Mouse (Mus musculus) naive thymus-derived CD4-positive, alpha-beta T cell, adult 2 months (primary cell): ENCODE measurements around the gene Xpo4.
"Not testable (repeated sequence)": the region's sequence is repeated elsewhere in the genome, so short reads cannot be mapped to it uniquely, and the experiment has no call there.

Source experiments
- DNase-seq: peaks from one replicate; pipeline ENCODE4 v3.0.0-alpha.2; 2011; ENCODE audit warnings: low read depth

Xpo4 gene

DNA sequence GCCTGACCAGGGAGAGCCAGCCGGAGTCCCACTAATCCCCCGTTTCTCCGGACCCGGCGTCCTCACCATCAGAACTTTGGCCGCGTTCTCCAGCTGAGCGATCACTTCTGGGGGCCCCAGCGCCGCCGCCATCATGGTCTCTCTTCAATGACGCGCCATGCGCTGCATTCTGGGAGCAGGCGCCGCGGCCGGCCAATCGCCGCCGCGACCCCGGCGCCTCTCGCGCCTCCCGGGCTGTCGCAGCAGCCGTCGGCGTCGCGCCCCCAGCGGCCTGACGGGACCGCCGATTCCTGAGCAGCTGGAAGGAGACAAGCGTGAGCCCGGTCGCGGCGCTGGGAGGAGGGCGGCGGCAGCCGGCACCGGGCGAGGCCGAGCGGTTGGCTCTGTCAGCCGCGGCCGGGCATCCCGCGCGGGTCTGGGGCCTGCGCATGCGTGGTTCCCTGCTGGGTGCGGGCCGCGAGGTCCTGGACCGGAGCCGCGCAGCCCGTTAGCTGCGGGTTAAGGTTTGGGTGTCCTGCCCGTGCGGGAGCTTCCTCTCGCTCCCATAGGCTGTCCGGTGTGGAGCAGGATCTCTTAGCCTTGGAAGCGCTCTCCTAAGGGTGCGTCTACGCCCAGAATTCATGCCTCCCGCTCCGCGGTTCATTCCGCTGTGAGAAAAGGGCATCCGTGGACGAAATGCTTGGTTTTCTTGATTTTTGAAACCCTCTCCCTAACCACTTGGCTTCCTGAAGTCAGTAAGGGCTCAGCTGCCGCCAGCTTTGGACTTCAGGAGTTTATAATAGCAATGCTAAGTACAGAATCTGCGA lies at the start of gene Xpo4:
TSS of gene Xpo4 (minus strand) at position 609 of the 806 bp plus-strand sequence.
- DNase-seq = peak; percentile 89

DNA sequence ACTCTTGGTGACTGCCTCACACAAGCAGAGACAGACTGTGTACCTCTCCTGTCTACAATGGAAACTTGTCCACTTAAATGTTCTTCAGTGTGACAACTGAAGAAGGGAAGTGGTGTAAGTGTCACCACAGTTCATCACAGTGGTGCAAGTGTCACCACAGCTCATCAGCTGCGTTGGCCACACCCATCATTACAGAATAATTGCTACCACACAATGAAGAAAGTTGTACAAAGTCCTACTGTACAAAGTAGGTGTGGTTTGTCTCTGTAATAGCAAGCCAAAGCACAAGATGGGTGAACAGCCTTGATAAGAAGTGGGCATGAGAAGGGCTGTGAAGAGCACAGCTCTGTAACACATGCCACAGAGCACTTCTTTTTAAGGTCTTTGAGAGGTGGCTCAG lies 47.7 kb upstream of the Xpo4 start:
- DNase-seq = peak; percentile 56

DNA sequence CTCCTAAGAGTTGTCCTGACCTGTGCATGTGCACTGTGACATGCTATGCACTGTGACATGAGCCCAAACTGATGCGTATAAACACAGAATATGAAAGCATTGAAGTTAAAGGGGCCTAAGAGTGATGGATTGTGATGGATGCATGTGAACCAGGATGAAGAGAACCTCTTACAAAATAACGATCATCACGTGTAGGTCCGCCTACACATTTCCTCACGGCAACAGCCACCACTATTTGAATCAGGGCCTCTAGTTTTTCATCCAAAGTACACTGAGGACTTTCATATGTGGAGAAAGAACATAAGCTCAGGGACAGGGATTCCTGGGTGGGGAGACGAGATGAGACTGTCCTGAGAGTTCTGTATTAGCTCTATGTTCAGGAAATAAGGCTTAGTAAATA lies 45.8 kb upstream of the Xpo4 start:
- DNase-seq = peak; percentile 27

DNA sequence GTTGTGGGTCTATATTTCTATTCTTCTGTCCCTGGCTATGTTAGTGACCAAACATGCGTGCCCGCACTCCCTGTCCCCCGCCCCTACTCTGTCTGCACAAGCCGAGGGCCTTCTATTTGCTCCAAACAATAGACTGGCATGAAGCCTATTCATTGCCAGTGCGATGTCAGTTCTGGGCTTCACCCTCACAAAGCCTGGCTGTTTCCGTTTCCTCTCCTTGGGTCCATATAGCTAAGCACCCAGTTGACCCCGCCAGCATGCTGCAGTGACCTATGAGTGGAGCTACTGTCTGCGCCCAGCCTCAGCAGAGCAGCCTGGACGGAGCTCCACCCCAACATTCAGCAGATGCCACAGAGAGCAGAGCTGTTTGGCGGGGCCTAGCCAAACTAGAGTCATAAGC lies 43.9 kb upstream of the Xpo4 start:
- no peak for DNase-seq

DNA sequence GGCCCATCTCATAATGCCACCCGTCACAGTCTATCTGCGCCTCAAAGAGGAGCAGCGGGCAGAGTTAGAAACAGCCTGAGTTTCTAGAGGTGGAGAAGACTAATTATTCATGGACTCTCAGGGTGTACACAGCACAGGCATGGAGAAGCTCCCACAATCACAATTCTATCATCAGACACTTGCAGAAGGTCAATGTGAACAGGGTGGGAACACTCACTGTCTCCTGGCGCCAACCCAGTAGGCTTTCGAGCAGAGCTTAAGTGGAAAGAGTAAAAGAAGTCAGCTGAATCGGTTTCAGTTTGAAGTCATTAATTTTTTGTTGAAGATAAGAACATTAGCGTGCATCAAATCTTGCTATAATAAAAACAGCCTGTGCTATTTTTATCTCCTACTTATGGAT lies 43.4 kb upstream of the Xpo4 start:
- DNase-seq = no peak

DNA sequence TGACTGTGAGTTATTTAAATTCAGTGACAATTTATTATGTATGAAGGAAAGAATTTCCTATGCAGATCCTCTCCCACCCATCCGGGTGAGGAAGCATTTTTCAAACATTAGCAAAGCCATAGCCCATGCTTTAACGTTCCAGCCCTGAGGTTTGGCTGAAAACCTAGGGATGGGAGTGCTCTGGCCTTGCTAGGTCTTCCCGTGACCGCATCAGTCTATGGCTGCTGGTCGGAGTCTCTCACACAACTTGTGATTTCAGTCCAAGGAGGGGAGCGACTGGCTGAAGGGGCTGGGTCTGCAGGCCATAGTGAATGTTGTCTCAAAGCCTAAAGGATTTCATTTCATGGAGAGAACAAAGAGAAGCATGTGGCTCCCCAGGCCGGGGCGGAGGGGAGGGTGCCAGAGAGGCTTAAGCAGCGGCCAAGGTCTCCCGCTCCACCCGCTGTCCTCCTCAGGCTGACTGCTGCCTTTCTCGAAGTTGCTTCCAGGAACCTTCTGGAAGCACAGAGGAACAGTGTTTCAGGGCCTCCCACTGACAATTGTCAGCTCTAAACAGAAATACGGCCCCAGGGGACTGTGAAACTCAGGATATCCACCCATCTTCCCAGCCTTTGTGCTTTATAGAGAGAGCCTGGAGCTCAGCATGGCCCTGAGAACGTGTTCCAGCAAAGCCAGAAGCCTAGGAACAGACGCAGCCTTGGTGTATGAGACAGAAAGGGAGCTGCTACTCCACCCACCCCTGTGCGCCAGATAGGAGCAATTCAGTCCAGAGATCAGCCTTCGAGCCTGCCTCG lies 42.1 kb upstream of the Xpo4 start:
- no peak for DNase-seq

DNA sequence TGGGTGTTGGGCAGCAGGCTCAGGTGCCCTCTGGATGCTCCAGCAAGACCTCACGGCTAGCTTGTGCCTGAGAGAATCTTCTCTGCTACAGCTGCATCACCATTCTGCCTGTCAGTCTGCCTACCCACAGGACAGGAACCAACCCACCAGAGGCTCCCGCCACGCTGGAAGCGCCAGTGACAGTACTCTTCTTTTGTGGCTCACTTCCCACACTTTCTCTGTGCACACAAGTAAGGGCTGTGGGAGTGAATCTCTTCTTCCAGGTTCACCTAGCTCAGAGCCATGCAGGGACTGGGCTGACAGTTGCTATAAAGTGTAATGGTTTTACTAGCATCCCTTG lies 41.5 kb upstream of the Xpo4 start:
- DNase-seq = no peak

DNA sequence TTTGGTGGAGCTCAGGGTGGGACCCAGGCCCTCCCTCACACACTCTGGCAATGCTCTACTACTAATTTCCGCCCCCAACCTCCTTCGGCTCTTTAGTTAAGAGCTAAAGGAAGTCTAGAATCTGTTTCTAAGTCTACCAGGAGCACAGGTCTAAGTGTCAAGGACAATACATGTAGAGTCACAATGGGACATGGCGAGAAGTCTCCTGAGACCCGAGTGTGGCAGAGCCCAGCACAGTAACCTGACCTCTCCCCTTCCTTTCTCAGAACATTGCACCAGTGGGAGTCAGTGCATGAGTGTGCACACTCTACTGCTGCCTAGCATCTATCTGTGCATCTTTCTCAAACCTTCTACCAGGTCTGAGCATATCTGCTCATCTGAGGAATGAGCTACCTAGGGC lies 40.5 kb upstream of the Xpo4 start:
- DNase-seq = no peak

DNA sequence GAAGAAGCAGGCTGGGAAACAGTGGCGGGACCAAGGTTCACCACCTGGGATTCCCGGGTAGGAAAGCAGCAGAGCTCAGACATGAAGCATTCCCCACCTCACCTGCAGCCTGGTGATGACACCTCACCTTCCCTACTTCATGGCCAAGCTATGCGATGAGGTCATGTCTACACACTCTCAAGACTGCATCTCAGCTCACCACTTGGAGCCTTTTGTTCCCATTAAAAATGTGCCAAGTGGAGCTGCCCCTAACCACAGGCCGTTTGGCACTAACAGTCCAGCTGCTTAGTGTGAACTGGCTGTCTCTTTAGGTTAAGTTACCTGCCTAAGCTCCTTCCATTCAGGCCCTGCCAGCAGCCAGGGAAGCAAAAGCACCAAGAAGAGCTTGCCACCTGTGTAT lies 39.8 kb upstream of the Xpo4 start:
- DNase-seq = no peak

DNA sequence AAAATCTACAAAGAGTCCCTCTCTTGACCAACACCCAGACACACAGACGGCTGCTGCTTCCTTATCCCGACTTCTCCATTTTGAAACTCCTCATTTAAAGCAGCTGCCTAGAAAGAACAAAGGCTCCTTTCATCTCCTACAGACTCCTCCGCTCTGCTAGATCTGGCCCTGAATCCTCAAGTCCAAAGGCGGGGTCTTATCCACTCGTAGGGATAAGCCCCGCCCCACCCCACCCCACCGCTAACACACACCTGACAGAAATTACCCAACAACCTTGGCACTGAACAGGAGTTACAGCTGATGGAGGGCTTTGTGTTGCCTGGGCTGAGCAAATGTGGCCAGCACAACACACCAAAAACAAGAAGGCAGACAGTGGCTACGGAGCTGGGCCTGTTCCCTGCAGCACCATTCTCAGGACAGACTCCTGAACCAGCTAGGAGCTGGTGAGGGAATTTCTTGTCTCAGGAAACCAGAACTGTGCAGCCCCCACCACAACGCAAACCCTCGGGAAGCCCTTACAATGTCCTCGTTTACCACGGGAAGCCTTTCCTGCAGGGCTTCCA lies 36.8 kb upstream of the Xpo4 start:
- no peak for DNase-seq

DNA sequence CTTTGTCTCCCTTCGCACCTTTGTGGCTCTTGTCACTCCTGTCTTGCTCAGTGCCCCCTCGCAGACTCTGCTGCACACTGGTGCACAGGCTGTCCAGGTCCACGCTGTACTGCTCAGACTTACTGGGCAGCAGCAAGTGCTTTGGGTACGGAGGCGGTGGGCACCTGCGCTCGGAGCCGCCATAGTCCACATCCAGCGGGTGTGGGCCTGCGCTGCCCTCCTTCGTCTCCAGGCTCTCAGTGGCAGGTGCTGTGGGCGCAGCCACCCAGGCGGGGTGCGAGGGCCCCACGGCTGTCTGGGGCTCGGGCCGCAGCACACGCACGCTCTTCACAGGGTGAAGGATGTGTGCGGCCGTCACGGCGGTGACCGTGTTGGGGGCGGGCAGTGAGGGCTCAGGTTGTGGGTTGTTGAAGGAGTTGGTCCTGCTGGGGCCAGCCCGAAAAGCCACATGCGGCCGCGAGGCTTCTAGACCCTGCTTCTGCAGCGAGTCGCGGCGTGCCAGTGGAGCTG lies 34.3 kb upstream of the Xpo4 start:
- DNase-seq = no peak

DNA sequence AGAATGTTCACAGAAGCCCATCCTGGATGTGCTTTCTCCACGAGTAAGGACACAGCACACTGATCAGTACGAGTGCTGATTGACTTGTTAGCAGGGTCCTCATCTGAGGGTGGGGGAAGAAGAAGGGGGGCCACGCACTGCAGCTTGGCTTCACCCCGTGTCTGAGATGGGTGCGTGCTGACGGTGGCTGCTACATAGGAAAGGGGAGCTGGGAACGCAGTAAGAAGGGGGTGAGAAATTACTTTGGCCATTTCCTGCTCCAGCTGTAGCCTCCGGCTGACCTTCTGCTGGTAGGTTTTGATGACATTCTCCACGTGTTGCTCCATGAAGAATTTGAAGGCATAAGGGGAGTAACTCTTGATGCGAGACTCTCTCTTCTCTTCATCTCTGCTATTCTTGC lies 33.8 kb upstream of the Xpo4 start:
- no peak for DNase-seq

DNA sequence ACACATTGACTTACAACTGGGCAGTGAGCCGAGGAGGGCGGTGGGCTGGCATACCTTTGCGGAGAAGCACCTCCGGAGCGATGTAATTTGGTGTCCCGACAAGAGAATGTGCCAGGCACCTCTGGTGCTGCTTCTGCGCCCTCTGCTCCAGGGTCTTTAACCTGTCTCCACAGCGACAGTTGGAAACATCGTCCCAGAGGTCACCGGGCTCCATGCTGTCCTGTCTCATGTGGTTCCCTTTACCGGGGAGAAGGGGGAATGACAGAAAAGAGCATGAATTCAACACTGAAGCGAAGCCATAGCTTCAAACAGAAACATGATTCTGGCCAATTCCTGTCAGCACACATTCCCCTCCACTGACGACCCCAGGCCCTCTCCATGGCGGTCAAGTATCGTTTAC lies 30.8 kb upstream of the Xpo4 start:
- no peak for DNase-seq

DNA sequence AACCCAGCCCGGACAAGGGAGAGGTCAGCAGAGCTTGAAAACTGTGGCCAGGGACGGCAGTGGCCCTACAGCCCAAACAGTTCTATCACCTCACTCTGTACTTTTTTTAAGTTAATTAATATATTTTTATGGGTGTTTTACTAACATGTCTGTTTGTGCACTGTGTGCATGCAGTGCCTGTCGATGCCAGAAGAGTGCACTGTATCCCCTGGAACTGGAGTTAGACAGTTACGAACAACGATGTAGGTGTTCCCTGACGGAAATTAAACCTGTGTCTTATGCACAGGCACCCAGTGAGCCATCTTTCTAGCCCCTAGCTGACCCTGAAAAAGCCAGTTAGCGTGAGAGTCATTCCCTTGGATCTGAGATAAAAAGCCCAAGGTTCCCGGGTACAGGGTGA lies 30.3 kb upstream of the Xpo4 start:
- DNase-seq = peak; percentile 24

DNA sequence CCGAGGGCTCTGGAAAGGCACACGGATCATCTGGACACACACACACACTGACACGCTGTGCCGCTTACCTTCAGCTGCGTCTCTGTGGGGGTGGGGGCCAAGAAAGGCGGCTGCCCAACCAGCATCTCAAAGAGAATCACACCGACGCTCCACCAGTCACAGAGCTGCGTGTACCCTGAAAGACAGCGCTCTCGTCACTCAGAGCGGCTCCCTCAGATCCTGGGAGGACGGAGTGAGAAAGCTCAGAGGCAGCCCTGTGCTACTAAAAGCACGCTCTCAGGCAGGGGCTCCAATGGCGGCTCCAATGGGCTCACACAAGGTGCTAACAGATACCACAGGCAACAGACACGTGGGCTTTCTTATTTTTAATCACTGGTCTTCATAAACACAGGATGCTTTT lies 29.0 kb upstream of the Xpo4 start:
- DNase-seq = no peak

DNA sequence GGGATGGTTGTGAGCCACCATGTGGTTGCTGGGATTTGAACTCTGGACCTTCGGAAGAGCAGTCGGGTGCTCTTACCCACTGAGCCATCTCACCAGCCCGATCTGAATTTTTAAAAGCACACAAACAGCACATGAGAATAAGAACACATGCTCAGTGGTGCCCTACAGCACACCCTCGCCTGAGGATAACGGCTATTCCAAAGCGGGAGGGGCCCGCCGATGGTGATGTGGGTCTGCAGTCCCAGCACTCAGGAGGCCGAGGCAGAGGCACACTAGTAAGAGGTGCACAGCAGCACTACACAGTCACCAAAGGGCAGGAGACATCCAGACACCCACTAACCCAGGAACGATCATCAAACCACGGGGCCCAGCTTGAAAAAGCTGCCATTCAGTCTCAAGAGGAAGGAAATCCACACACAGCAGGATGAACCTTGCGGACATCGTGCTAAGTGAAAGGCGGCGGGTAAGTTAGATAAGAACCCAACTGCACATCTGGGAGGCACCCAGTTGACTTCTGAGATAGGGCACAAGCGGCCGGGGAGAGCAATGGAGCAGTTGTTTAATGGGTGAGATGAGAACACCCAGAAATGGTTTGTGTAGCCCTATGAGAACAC lies 27.4 kb upstream of the Xpo4 start:
- no peak for DNase-seq

DNA sequence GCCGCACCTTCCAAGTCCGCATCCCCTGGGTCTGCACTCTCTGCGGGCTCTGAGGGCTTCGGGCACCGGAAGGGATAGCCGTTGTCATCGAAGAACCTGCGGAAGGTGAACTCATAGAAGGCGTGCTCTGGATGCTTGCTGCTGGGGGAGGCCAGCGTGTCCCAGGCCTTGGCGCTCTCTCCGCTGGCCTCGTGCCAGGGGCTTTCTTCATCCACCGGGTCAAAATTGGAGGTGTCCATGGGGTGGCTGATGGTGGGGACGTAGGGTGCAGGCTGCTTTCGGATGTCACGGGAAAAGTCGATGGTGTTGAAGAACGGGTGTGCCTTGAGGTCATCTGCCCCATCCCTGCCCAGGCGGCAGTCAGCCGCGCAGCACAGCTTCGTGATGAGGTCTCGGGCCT lies 26.1 kb upstream of the Xpo4 start:
- no peak for DNase-seq

DNA sequence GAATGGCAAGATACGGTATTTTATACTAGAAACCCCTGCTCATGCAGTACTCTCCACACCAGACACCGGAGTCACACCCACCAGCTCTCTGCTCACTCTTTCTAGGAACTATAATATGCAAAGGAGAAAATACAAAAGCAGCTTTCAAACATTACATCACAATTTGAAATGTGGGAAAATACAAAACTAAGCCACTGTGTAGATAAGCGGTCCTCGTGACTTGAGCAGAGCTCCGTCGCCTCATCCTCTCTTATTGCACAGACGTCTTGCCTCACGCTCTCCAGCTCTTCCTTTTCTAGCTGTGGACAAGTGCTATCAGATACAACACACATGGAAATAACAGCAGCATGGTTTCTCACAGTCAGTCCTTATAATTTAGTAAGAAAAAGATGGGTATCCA lies 25.5 kb upstream of the Xpo4 start:
- DNase-seq = no peak

DNA sequence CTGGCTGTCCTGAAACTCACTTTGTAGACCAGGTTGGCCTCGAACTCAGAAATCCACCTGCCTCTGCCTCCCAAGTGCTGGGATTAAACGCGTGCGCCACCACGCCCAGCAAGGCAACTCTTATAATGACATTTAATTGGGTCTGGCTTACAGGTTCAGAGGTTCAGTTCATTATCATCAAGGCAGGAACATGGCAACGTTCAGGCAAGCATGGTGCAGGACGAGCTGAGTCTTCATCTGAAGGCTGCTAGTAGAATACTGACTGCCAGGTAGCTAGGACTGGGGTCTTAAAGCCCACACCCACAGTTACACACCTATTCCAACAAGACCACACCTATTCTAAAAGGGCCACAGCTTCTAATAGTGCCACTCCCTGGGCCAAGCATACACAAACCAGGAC lies 22.8 kb upstream of the Xpo4 start:
- DNase-seq = not testable (repeated sequence)

DNA sequence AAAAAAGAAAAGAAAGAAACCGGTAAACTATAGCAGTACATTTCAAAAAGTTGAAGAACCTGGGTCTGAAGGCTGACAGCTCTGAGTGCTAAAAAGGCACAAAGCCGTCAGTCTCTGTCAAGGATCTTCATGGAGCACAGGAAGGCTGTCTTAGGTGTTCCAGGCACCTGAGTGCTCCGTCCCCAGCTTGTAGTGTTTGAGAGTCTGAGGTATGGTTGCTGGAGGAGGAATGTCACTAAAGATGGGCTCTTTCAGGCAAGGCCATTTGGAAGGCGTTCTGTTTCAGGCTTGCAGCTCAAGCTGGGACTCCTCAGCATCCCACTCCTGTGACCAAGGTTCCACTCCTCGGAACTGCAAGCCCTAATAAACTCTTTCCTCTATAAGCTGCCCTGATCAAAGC lies 22.2 kb upstream of the Xpo4 start:
- no peak for DNase-seq

DNA sequence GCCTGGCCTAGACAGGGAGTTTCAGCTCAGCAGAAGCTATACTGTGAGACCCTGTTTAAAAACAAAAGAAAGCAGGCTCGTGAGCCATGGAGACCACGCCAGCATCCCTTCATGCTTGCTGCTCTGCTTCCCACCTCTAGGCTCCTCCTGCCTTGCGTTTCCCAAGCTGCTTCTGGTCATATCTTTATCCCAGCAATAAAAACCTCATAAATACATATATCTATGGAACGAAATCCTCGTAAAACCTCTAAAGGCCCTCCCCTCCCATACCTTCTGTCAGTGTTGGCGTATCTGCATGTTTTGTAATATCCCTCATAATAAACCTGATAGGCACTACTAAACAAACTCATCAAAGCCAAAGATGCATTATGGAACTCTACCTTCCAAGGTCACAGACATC lies 21.4 kb upstream of the Xpo4 start:
- DNase-seq = no peak

DNA sequence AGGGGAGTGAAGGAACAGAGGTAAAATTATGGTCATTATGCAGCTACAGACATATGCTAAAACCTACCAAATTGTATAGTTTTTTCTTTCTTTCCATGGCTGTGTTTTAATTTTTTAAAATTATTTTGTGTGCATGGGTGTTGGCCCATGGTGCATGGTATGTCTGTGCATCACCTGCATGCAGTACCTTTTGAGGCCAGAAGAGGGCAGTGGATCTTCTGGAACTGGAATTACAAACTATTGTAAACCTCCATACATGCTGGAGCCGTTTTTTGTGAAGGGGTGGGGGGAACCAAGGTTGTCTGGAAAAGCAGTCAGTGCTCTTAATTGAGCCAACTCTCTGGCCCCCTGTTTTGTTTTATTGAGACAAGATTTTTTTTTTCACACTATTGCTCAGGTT lies 19.3 kb upstream of the Xpo4 start:
- DNase-seq = peak; percentile 81

DNA sequence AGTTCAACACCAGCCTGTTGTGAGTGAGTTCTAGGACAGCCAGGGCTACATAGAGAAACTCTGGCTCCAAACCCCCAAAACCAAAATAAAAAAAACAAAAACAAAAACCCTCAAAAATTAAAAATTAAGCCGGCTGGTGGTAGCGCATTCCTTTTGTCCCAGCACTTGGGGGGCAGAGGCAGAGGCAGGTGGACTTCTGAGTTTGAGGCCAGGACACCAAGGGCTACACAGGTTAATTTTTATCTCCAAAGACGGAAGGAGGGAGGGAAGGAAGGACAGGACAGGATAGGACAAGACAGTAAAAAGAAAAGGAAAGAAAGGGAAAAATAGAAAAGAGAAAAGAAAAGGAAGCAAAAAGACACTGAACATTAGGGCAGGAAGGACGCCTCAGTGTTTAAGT lies 17.5 kb upstream of the Xpo4 start:
- no peak for DNase-seq
